Mouse (Mus musculus) layer of hippocampus, postnatal 25 days (tissue): ENCODE measurements around the gene Prss28. TPM values are rescaled to one million over a fixed set of nuclear protein-coding genes. Genes with fewer than 3 reads are reported as not detected.
A peak's percentile ranks its signal among the peaks of the same experiment; 100 is the strongest.

Source experiments
- DNase-seq, 2 experiments: peaks; one replicate each; pipeline ENCODE4 v3.0.0; 2022; ENCODE audit warnings: mixed read lengths in 2 of 2, low spot score in 1 of 2; ENCODE audit errors: extremely low spot score in 1 of 2
- total RNA-seq, 2 experiments: library from RNA; stranded (reverse); gene quantifications; 2 replicates each; pipeline ENCODE4 v1.2.3; 2021

The Prss28 gene
- total RNA-seq, result not detected

- DNase-seq, result no peak
These were observed at the start of gene Prss28 for GRCm38 (mm10) chr17:25308346-25308745. TSS of gene Prss28 (plus strand) at chr17:25308646.

GRCm38 (mm10) chr17:25264453-25264852 lies 44.0 kb upstream of the Prss28 start:
- DNase-seq, result no peak

GRCm38 (mm10) chr17:25270795-25271335 lies 37.6 kb upstream of the Prss28 start:
- no peak for DNase-seq

GRCm38 (mm10) chr17:25272326-25272725 lies 36.1 kb upstream of the Prss28 start:
- DNase-seq, result no peak

GRCm38 (mm10) chr17:25272951-25273705 lies 35.3 kb upstream of the Prss28 start:
- peak; percentile 80 to 96 for DNase-seq

- peak in 1 of 2 experiments; percentile 93 for DNase-seq
These were observed 34.5 kb upstream of the Prss28 start for GRCm38 (mm10) chr17:25273706-25274501.

GRCm38 (mm10) chr17:25274571-25275346 lies 33.7 kb upstream of the Prss28 start, which contains the start of gene Ube2i:
TSS of gene Ube2i (minus strand) at chr17:25274622.
- DNase-seq, result no peak

- no peak for DNase-seq
These were observed 32.6 kb upstream of the Prss28 start for GRCm38 (mm10) chr17:25275833-25276232.

- DNase-seq, result no peak
These were observed 26.3 kb upstream of the Prss28 start for GRCm38 (mm10) chr17:25282133-25282532.

- peak in 1 of 2 experiments; percentile 53 for DNase-seq
These were observed 23.4 kb upstream of the Prss28 start for GRCm38 (mm10) chr17:25285033-25285432.

- DNase-seq, result peak in 1 of 2 experiments; percentile 60
These were observed 19.6 kb upstream of the Prss28 start for GRCm38 (mm10) chr17:25288842-25289241.

GRCm38 (mm10) chr17:25290411-25290810 lies 18.0 kb upstream of the Prss28 start:
- DNase-seq, result no peak

GRCm38 (mm10) chr17:25293495-25293894 lies 15.0 kb upstream of the Prss28 start:
- DNase-seq, result no peak

- no peak for DNase-seq
These were observed 14.3 kb upstream of the Prss28 start for GRCm38 (mm10) chr17:25294111-25294510.

- DNase-seq, result no peak
These were observed 10.4 kb upstream of the Prss28 start, which contains the start of gene Prss34 for GRCm38 (mm10) chr17:25298094-25298493. TSS of gene Prss34 (plus strand) at chr17:25298394.

- no peak for DNase-seq
These were observed 9.9 kb downstream of the Prss28 start, which contains the start of gene Prss29 for GRCm38 (mm10) chr17:25318354-25318753. TSS of gene Prss29 (plus strand) at chr17:25318654.

- DNase-seq, result no peak
These were observed 12.4 kb downstream of the Prss28 start for GRCm38 (mm10) chr17:25320819-25321218.

- no peak for DNase-seq
These were observed 14.5 kb downstream of the Prss28 start for GRCm38 (mm10) chr17:25322930-25323329.

- no peak for DNase-seq
These were observed 23.9 kb downstream of the Prss28 start for GRCm38 (mm10) chr17:25332321-25332720.

GRCm38 (mm10) chr17:25333943-25334342 lies 25.5 kb downstream of the Prss28 start:
- DNase-seq, result peak; percentile 55 to 86
